Mouse (Mus musculus) liver, embryonic 12.5 days (tissue): ENCODE measurements around the gene Cdk14. TPM values are rescaled to one million over a fixed set of nuclear protein-coding genes. Genes with fewer than 3 reads are reported as not detected.
A peak's percentile ranks its signal among the peaks of the same experiment; 100 is the strongest.

Experiments used
- ATAC-seq: fragments of 200-750 bp; cut with Nextera tagmentation; 2 replicates; pipeline ENCODE4 v1.8.0; 2017; ENCODE audit warnings: moderate number of reproducible peaks, mild to moderate bottlenecking, moderate library complexity
- H3K27ac ChIP-seq: fragments of 300-500 bp; sonication (generic); 2 replicates; pipeline ENCODE4 v1.5.1; 2016; ENCODE audit warnings: mild to moderate bottlenecking
- H3K27me3 ChIP-seq: fragments of 300-500 bp; sonication (generic); replicated peaks from 2 replicates; pipeline ENCODE4 v1.6.1; 2016; ENCODE audit warnings: mild to moderate bottlenecking, moderate library complexity
- H3K36me3 ChIP-seq: fragments of 300-500 bp; sonication (generic); 2 replicates; pipeline ENCODE4 v1.6.1; 2016; ENCODE audit warnings: mild to moderate bottlenecking, moderate library complexity
- H3K4me1 ChIP-seq: fragments of 300-500 bp; sonication (generic); 2 replicates; pipeline ENCODE4 v1.6.1; 2016
- H3K4me2 ChIP-seq: fragments of 300-500 bp; sonication (generic); 2 replicates; pipeline ENCODE4 v1.6.1; 2016; ENCODE audit warnings: mild to moderate bottlenecking, moderate library complexity
- H3K4me3 ChIP-seq: fragments of 300-500 bp; sonication (generic); 2 replicates; pipeline ENCODE4 v1.5.1; 2016; ENCODE audit warnings: mild to moderate bottlenecking, moderate library complexity
- H3K9ac ChIP-seq: fragments of 300-500 bp; sonication (generic); 2 replicates; pipeline ENCODE4 v1.6.1; 2016; ENCODE audit warnings: mild to moderate bottlenecking, moderate library complexity
- H3K9me3 ChIP-seq: fragments of 300-500 bp; sonication (generic); replicated peaks from 2 replicates; pipeline ENCODE4 v1.6.1; 2016; ENCODE audit warnings: mild to moderate bottlenecking, moderate library complexity
- WGBS: fragments of 180-500 bp; shearing (Covaris S2); methylation state at CpG from one replicate; pipeline ENCODE4 v1.1.7; 2016; ENCODE audit not compliant: insufficient replicate concordance; 5-methylcytosine and 5-hydroxymethylcytosine counted together
- polyA plus RNA-seq: library from polyadenylated mRNA; unstranded; fragments of >200 nt; fragmentation: Nextera tagmentation; extraction: Ambion mirVana; gene quantifications from 2 replicates; pipeline ENCODE4 v1.2.1, GENCODE M21; 2016

Gene Cdk14
- polyA plus RNA-seq, 1 experiment from 2014 or later: 3.4 TPM

DNA sequence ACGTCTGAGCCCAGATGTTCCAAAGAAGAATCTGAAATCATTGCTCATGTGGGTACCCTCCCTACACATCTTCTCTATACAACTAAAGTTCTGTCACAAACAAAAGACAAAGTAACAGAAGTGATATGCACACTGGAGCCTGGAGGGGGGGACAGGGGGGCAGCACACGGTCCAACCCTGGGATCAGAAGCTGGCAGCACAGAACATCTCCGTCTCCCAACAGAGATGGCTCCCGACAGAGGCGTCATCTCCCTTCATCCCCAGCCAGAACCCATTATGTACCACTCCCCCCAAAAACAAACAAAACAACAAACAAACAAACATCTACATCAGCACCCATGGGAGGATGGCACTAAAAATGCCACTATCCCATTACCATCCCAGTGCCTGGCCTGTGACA, 59.8 kb downstream of the Cdk14 start:
- no peak overlapping the region for H3K4me3 ChIP-seq
- no peaks in the 10 kb centered on the region for H3K4me1 ChIP-seq
- no peaks in the 10 kb centered on the region for H3K27me3 ChIP-seq
- no peak overlapping the region for H3K27ac ChIP-seq
- H3K36me3 ChIP-seq: no peaks in the 10 kb centered on the region; the same call in 1 of the 2 replicates
- 71% methylated on average over 5 of the region's 5 CpGs for WGBS
- no peak overlapping the region for H3K9ac ChIP-seq
- peaks cover 3% of the 10 kb centered on the region; the same call in 1 of the 2 replicates for H3K9me3 ChIP-seq
- no peak for ATAC-seq
- H3K4me2 ChIP-seq: no peak overlapping the region

- Histone ChIP-seq H3K4me1 (no peaks in the 10 kb centered on the region), H3K9ac (no peak overlapping the region), H3K36me3 (no peaks in the 10 kb centered on the region; the same call in 1 of the 2 replicates), H3K27ac (no peak overlapping the region), H3K4me2 (no peak overlapping the region), H3K27me3 (no peaks in the 10 kb centered on the region), H3K9me3 (peaks cover 3% of the 10 kb centered on the region; the same call in 1 of the 2 replicates), H3K4me3 (no peak overlapping the region)
- no peak for ATAC-seq
- whole genome bisulfite sequencing: 79% methylated on average over 3 of the region's 3 CpGs
Observed at GRCm38 (mm10) chr5:5359915-5360314, 60.2 kb downstream of the Cdk14 start.

DNA sequence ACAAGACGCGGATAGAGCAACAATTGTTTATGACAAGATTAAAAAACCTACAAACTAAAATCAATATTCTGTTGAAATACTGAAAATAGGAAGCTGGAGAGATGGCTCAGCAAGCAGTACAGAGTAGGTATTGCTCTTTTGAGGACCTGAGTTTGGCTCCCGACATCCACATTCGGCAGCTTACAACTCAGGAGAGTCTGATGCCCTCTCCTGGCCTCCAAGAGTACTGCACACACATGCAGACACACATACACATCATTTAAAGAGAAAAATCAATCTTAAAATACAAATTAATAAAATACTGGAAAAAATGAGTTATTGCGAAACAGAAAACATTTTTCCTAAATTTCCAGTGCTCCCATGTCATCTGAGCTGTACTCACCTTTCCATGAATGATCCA, 60.7 kb downstream of the Cdk14 start:
- Histone ChIP-seq H3K27me3 (no peaks in the 10 kb centered on the region), H3K4me1 (no peaks in the 10 kb centered on the region), H3K27ac (no peak overlapping the region), H3K36me3 (no peaks in the 10 kb centered on the region; the same call in 1 of the 2 replicates), H3K4me3 (no peak overlapping the region), H3K9ac (no peak overlapping the region), H3K4me2 (no peak overlapping the region), H3K9me3 (peaks cover 3% of the 10 kb centered on the region; the same call in 1 of the 2 replicates)
- ATAC-seq: no peak
- 87% methylated on average over 5 of the region's 5 CpGs for WGBS

- Histone ChIP-seq H3K36me3 (no peaks in the 10 kb centered on the region; the same call in 1 of the 2 replicates), H3K4me1 (no peaks in the 10 kb centered on the region), H3K27ac (no peak overlapping the region), H3K4me2 (no peak overlapping the region), H3K4me3 (no peak overlapping the region), H3K9ac (no peak overlapping the region), H3K9me3 (peaks cover 3% of the 10 kb centered on the region; the same call in 1 of the 2 replicates), H3K27me3 (no peaks in the 10 kb centered on the region)
- 75% methylated on average over 18 of the region's 18 CpGs for WGBS
- ATAC-seq: no peak
Observed at GRCm38 (mm10) chr5:5358019-5358717, 61.9 kb downstream of the Cdk14 start.

DNA sequence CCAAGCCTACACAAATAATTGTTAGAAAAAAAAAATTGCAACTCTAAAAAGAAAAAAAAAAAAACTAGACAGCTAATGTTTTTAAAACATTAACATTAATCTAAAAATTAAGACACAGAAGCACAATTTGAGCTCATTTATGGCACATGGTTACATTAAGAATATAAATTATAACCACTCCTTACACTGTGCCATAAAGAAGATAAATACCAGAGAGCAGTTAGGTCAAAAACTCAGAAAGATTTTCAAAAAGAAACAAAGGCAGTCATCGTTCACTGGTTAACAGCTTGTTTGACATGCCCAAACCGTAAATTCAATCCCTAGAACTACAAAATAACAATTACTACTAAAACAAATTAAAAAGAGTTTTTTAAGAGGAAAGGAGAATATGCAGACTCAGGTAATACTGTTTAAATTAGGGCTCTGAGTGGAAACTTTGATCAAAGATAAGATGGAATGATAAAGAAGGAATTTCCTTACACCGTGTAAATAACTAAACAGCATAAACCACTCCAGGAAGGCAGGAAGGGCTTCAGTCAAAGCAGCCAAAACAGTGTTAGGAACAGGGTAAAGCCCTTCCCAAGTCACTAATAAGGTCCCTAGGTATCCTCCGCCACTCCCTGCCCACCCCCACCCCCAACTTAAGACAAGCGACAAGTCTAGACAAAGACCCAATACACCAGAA, 65.3 kb downstream of the Cdk14 start:
- no peak overlapping the region for H3K4me2 ChIP-seq
- H3K4me1 ChIP-seq: no peaks in the 10 kb centered on the region
- no peaks in the 10 kb centered on the region for H3K36me3 ChIP-seq
- H3K27me3 ChIP-seq: no peaks in the 10 kb centered on the region
- WGBS: 44% methylated on average over 5 of the region's 5 CpGs
- no peak overlapping the region for H3K4me3 ChIP-seq
- ATAC-seq: no peak
- no peak overlapping the region for H3K27ac ChIP-seq
- 0 out of 2 replicates have a peak, but pooled peaks cover 3% of the 10 kb centered on the region for H3K9me3 ChIP-seq
- H3K9ac ChIP-seq: no peak overlapping the region

DNA sequence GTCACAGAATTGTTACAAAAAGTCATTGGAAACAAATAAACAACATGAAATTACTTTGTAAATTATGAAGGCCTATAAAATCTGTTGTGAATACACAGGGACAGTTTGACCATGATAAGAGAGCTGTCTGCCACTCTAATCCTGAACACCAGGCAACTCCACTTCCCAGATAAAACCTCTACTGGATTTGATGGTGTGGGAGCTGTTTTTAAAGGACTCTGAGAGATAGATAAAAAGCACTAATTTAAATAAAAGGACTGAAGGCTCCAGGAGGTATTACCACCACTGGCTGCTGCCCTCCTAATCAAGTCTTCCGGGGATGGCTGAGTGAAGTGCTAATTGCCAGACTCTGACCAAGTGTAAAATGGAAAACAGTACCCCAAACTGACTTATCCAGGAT, 66.2 kb downstream of the Cdk14 start:
- H3K9ac ChIP-seq: no peak overlapping the region
- no peaks in the 10 kb centered on the region for H3K9me3 ChIP-seq
- no peak overlapping the region for H3K4me2 ChIP-seq
- no peak overlapping the region for H3K27ac ChIP-seq
- H3K36me3 ChIP-seq: no peaks in the 10 kb centered on the region
- WGBS: 37% methylated on average over 1 of the region's 1 CpGs
- no peak for ATAC-seq
- no peaks in the 10 kb centered on the region for H3K27me3 ChIP-seq
- no peak overlapping the region for H3K4me3 ChIP-seq
- no peaks in the 10 kb centered on the region for H3K4me1 ChIP-seq

DNA sequence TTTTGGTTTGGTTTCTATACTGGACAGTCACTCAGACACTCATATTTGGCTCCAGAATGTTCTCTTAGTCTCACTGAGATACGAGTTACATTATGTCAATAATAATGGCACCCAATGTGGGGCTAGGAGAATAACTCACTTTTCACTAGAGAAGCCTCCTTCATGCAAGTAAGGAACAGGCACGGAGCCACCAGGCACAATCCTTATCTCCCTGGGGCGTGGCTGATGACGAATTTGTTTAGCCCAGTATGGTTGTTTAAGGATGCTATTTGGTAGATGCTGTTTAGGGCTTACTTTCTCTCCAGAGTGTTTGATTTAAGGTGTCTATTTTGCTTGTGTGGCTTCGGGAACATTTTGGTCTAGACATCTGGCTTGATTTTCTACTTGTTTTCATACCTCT, 75.5 kb downstream of the Cdk14 start:
- H3K4me2 ChIP-seq: no peak overlapping the region
- H3K9me3 ChIP-seq: no peaks in the 10 kb centered on the region
- no peak overlapping the region for H3K4me3 ChIP-seq
- peaks cover 20% of the 10 kb centered on the region; the same call in 1 of the 2 replicates for H3K4me1 ChIP-seq
- WGBS: 51% methylated on average over 5 of the region's 5 CpGs
- H3K36me3 ChIP-seq: no peaks in the 10 kb centered on the region
- no peaks in the 10 kb centered on the region for H3K27me3 ChIP-seq
- no peak overlapping the region for H3K9ac ChIP-seq
- no peak for ATAC-seq
- H3K27ac ChIP-seq: no peak overlapping the region

DNA sequence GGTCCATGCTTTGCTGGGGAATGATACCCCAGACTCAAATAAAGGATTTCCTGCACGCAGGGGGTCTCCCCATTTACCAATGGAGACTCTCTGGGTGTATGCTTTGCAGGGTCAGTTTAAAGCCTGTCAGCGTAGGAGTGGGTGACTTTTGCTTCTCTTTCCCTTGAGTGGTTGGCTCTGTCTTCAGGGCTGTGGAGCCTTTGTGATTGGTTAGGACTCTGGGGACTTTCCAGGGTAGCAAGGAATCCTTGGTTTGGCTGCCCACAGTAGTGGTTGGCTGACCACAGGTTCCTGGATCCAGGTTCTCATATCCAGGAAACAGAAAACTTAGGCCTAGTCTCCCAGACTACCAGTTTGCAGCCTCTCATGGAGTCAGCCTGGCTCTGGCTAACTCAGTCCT, 76.4 kb downstream of the Cdk14 start:
- WGBS: 57% methylated on average over 2 of the region's 2 CpGs
- H3K9ac ChIP-seq: no peak overlapping the region
- no peak overlapping the region for H3K27ac ChIP-seq

GRCm38 (mm10) chr5:5343267-5343666, 76.8 kb downstream of the Cdk14 start:
- Histone ChIP-seq H3K4me1 (peaks cover 20% of the 10 kb centered on the region; the same call in 1 of the 2 replicates), H3K4me2 (no peak overlapping the region), H3K27ac (no peak overlapping the region), H3K9ac (no peak overlapping the region), H3K36me3 (no peaks in the 10 kb centered on the region), H3K4me3 (no peak overlapping the region), H3K27me3 (no peaks in the 10 kb centered on the region), H3K9me3 (no peaks in the 10 kb centered on the region)
- ATAC-seq: 0 out of 2 replicates have a peak, but pooled peaks have one; percentile 47
- WGBS: 45% methylated on average over 2 of the region's 2 CpGs

More for the DNA sequence above, 76.4 kb downstream of the Cdk14 start:
- no peaks in the 10 kb centered on the region for H3K9me3 ChIP-seq
- H3K4me3 ChIP-seq: no peak overlapping the region
- H3K27me3 ChIP-seq: no peaks in the 10 kb centered on the region
- H3K4me2 ChIP-seq: no peak overlapping the region
- no peak for ATAC-seq
- H3K4me1 ChIP-seq: peaks cover 20% of the 10 kb centered on the region; the same call in 1 of the 2 replicates
- H3K36me3 ChIP-seq: no peaks in the 10 kb centered on the region

DNA sequence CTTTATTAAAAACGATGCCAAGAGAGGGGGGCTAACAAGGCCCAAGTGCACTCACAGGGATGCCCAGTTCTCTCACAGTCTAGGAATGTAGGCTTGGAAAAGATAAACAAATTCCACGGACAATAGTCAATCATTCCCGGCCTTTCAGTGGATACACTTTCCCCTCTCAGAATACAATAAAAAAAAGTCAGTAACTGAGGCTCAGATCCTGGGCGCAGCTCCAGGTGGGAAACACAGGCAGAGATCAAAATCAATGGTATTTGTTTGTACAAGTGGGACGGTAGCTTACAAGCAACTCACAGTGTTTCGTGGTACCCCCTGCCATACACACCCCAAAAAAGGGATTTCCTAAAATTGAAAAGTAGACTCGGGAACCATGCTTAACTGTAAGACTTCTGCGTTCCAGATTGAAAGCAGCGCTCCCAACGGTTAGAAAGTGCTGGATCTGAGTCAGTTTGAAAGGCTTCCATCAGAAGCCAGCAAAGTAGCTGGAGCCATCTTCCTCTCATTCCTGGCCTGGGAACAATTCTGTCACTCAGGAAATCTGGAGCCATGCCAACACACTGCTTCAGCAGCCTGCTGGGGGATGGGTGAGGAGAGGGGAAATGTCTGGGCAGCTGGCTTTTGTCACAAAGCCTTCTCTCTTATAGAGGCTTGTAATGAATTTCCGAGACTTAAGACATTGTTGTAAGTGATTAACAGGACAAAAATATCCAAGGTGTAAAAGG, 77.5 kb downstream of the Cdk14 start:
- H3K9me3 ChIP-seq: no peaks in the 10 kb centered on the region
- H3K4me2 ChIP-seq: 0 out of 2 replicates have a peak overlapping the region, but pooled peaks have one; percentile 8
- H3K4me1 ChIP-seq: peaks cover 20% of the 10 kb centered on the region; the same call in 1 of the 2 replicates
- no peaks in the 10 kb centered on the region for H3K27me3 ChIP-seq
- H3K4me3 ChIP-seq: no peak overlapping the region
- no peak overlapping the region for H3K27ac ChIP-seq
- ATAC-seq: 0 out of 2 replicates have a peak, but pooled peaks have one; percentile 13
- no peak overlapping the region for H3K9ac ChIP-seq
- 60% methylated on average over 11 of the region's 11 CpGs for WGBS
- no peaks in the 10 kb centered on the region for H3K36me3 ChIP-seq

DNA sequence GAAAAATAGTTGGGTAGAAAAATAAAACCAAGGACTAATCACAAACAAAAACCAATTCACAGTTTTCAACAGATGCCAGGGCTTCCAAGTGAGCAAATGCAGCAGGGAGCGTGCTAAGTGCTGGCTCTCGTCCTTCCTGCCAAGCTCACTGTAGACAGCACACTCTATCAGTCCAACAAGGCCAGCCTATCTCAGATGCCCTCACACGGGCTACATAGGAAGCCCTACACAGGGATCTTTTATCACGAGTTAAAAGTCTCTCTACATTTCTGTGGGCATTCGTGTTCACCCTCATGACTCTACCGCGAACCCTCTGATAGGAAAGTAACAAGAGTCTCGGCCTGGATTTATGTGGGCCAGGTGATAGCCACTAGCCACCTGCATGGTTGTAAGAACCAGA, 78.5 kb downstream of the Cdk14 start:
- H3K9ac ChIP-seq: no peak overlapping the region
- H3K36me3 ChIP-seq: no peaks in the 10 kb centered on the region
- H3K27me3 ChIP-seq: no peaks in the 10 kb centered on the region
- no peak overlapping the region for H3K4me2 ChIP-seq
- ATAC-seq: no peak
- no peaks in the 10 kb centered on the region for H3K9me3 ChIP-seq
- no peak overlapping the region for H3K4me3 ChIP-seq
- 61% methylated on average over 8 of the region's 8 CpGs for WGBS
- no peak overlapping the region for H3K27ac ChIP-seq
- peaks cover 20% of the 10 kb centered on the region; the same call in 1 of the 2 replicates for H3K4me1 ChIP-seq

GRCm38 (mm10) chr5:5333916-5334315, 86.2 kb downstream of the Cdk14 start:
- no peaks in the 10 kb centered on the region for H3K9me3 ChIP-seq
- H3K27me3 ChIP-seq: no peaks in the 10 kb centered on the region
- WGBS: 49% methylated on average over 8 of the region's 8 CpGs
- H3K36me3 ChIP-seq: no peaks in the 10 kb centered on the region
- H3K27ac ChIP-seq: no peak overlapping the region
- no peak overlapping the region for H3K4me3 ChIP-seq
- no peak overlapping the region for H3K9ac ChIP-seq
- H3K4me1 ChIP-seq: no peaks in the 10 kb centered on the region
- no peak for ATAC-seq
- no peak overlapping the region for H3K4me2 ChIP-seq
